Mouse (Mus musculus) bone marrow macrophage, adult 2 months (primary cell): ENCODE measurements around the gene Spag5. TPM values are rescaled to one million over a fixed set of nuclear protein-coding genes. Genes with fewer than 3 reads are reported as not detected.

ENCODE experiments used
- H3K27ac ChIP-seq: 2 replicates; pipeline ENCODE4 v1.5.1; 2012; ENCODE audit warnings: low read depth, low read length; ENCODE audit not compliant: insufficient read depth
- H3K4me1 ChIP-seq: 2 replicates; pipeline ENCODE4 v1.6.1; 2012; ENCODE audit warnings: low read length; ENCODE audit not compliant: control insufficient read depth, insufficient read depth
- H3K4me3 ChIP-seq: 2 replicates; pipeline ENCODE4 v1.5.1; 2012; ENCODE audit warnings: mild to moderate bottlenecking, low read length, moderate library complexity; ENCODE audit not compliant: insufficient read depth
- CTCF ChIP-seq: IDR thresholded peaks from 2 replicates; pipeline ENCODE4 v1.5.1; 2012; ENCODE audit warnings: low read depth, mild to moderate bottlenecking, low read length, moderate library complexity
- POLR2A ChIP-seq: IDR thresholded peaks from 2 replicates; pipeline ENCODE4 v1.6.1; 2012; ENCODE audit warnings: mild to moderate bottlenecking, low read depth, low read length, borderline replicate concordance
- polyA plus RNA-seq: library from polyadenylated mRNA; stranded (reverse); fragments of >200 nt; gene quantifications from 2 replicates; pipeline ENCODE4 v1.2.4, GENCODE M21; 2012; ENCODE audit not compliant: missing spikeins, insufficient read depth, insufficient read length

The Spag5 gene
- polyA plus RNA-seq, 1 experiment, result 28.1 TPM

- Histone ChIP-seq H3K4me1 (peaks cover 62% of the 10 kb centered on the region), H3K27ac (no peak overlapping the region), H3K4me3 (no peak overlapping the region)
- TF ChIP-seq POLR2A (no peak), CTCF (no peak)
Measured at GRCm38 (mm10) chr11:78348474-78348873, 47.1 kb downstream of the Spag5 start.

- peak overlapping the region; percentile 51; the same call in 1 of the 2 replicates for H3K27ac ChIP-seq
- H3K4me3 ChIP-seq, result no peak overlapping the region
- TF ChIP-seq CTCF (no peak), POLR2A (no peak)
- peaks cover 60% of the 10 kb centered on the region for H3K4me1 ChIP-seq
Measured at GRCm38 (mm10) chr11:78349441-78350358, 48.4 kb downstream of the Spag5 start.

- H3K27ac ChIP-seq, result no peak overlapping the region
Measured at GRCm38 (mm10) chr11:78353081-78353480, 51.8 kb downstream of the Spag5 start.

GRCm38 (mm10) chr11:78354905-78355304, 53.6 kb downstream of the Spag5 start:
- Histone ChIP-seq H3K27ac (no peak overlapping the region), H3K4me3 (no peak overlapping the region), H3K4me1 (peaks cover 25% of the 10 kb centered on the region)
- TF ChIP-seq POLR2A (no peak), CTCF (no peak)

More at GRCm38 (mm10) chr11:78353081-78353480, 51.8 kb downstream of the Spag5 start:
- TF ChIP-seq POLR2A, result no peak
- no peak for TF ChIP-seq CTCF
- no peak overlapping the region for H3K4me3 ChIP-seq
- peaks cover 35% of the 10 kb centered on the region for H3K4me1 ChIP-seq

GRCm38 (mm10) chr11:78355471-78356238, 54.3 kb downstream of the Spag5 start:
- H3K27ac ChIP-seq, result no peak overlapping the region
- peaks cover 20% of the 10 kb centered on the region for H3K4me1 ChIP-seq
- TF ChIP-seq POLR2A (no peak), CTCF (peak; percentile 95)
- H3K4me3 ChIP-seq, result no peak overlapping the region

GRCm38 (mm10) chr11:78358330-78359007, 57.1 kb downstream of the Spag5 start:
- peaks cover 8% of the 10 kb centered on the region for H3K4me1 ChIP-seq
- no peak overlapping the region for H3K27ac ChIP-seq
- TF ChIP-seq POLR2A (no peak), CTCF (peak; percentile 98)
- no peak overlapping the region for H3K4me3 ChIP-seq

- Histone ChIP-seq H3K27ac (no peak overlapping the region), H3K4me3 (peak overlapping the region; percentile 40), H3K4me1 (peaks cover 9% of the 10 kb centered on the region)
- peak; percentile 76; the same call in 1 of the 2 replicates for TF ChIP-seq CTCF
- TF ChIP-seq POLR2A, result no peak
Measured at GRCm38 (mm10) chr11:78360125-78360788, 58.9 kb downstream of the Spag5 start.

- TF ChIP-seq CTCF (no peak), POLR2A (no peak)
- H3K4me3 ChIP-seq, result no peak overlapping the region
Measured at GRCm38 (mm10) chr11:78360789-78361131, 59.4 kb downstream of the Spag5 start.

GRCm38 (mm10) chr11:78363309-78364007, 62.1 kb downstream of the Spag5 start:
- TF ChIP-seq POLR2A (no peak), CTCF (no peak)
- Histone ChIP-seq H3K27ac (no peak overlapping the region), H3K4me1 (peaks cover 9% of the 10 kb centered on the region), H3K4me3 (no peak overlapping the region)

More at GRCm38 (mm10) chr11:78360789-78361131, 59.4 kb downstream of the Spag5 start:
- H3K27ac ChIP-seq, result no peak overlapping the region
- H3K4me1 ChIP-seq, result peaks cover 9% of the 10 kb centered on the region
